ENCODE assay signal across 14 mouse cellular contexts in the genomic region with DNA sequence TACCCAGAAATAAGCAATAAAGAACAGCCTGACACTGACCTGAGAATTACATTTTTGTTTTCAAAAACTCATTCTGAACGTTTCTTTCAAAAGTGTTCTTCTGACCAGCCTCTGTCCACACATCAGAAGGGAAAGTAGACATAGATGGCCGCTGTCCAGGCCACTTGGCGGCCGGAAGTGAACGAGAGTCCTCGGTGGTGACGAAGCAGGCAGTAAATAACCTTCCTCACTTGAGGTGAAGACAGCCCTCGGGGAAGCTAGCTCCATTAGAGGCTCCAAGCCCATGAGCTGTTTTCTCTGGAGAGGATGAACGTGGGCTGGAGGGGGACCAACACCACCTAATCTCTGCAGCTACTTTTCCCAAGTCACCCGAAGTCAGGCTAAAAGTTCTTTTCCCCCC. TPM values are rescaled to one million over a fixed set of nuclear protein-coding genes. Genes with fewer than 3 reads are reported as not detected.
DNase-seq lines count a peak whose midpoint lies in the region; ATAC-seq and TF ChIP-seq lines count a peak whose summit lies in the region.
"Had no signal": no experiment of that assay in that cellular context is flagged by ENCODE, and none has a peak within 500 bp of the region (broad histone marks: within the 10 kb centered on the region; RNA-seq: fewer than 3 reads in every experiment).

No protein-coding gene starts in this region.

- no peaks in the 10 kb centered on the region for H3K27me3 ChIP-seq in kidney, adult 2 months (replicated peaks; ENCODE audit: control insufficient read depth, insufficient read depth, low read length)
- H3K27me3 ChIP-seq in forebrain, embryonic 12.5 days, result no peaks in the 10 kb centered on the region
- H3K27me3 ChIP-seq: CH12.LX had no signal

- peak; percentile 37 for DNase-seq in kidney, adult 2 months
- no peak for DNase-seq in kidney, adult 8-10 months
- DNase-seq in 3T3-L1 (ENCODE audit: low read depth, low spot score), result peak; percentile 98
- peak; percentile 36 to 57 for DNase-seq in gastrocnemius, adult 8-10 months (ENCODE audit: low spot score in 2 of 2)
- peak; percentile 56 to 77 for DNase-seq in heart, postnatal 14 days
- DNase-seq in cerebellum, postnatal 14 days, result no peak
- DNase-seq in natural killer cell, adult 2 months (ENCODE audit: low spot score in 2 of 2), result no peak
- DNase-seq: layer of hippocampus, postnatal 36 days; liver; thymus, postnatal 14 days had no signal

- intact Hi-C loops in heart, postnatal 14 days (cut with DNase I), result no loop called here

- no peak overlapping the region for H3K9ac ChIP-seq in forebrain, embryonic 12.5 days

- no peak overlapping the region for H3K27ac ChIP-seq in kidney, adult 2 months (ENCODE audit: insufficient read depth, low read depth, low read length)
- no peak overlapping the region for H3K27ac ChIP-seq in forebrain, embryonic 12.5 days

- 49% methylated on average over 10 of the region's 10 CpGs for WGBS in kidney, adult 2 months
- 88% methylated on average over 10 of the region's 10 CpGs for WGBS in forebrain, embryonic 12.5 days

- TF ChIP-seq CTCF in kidney, adult 2 months (conservative IDR thresholded peaks at IDR 0.05; ENCODE audit: insufficient read depth, insufficient read length, low read depth, low read length), result no peak

- no peak for ATAC-seq in forebrain, embryonic 12.5 days (ENCODE audit: low FRiP score)
- ATAC-seq: inflammation-experienced regulatory T-cells, adult 6 months had no signal

- no peak overlapping the region for H3K4me3 ChIP-seq in kidney, adult 2 months (ENCODE audit: insufficient read depth, low read depth, low read length)
- H3K4me3 ChIP-seq in forebrain, embryonic 12.5 days (replicated peaks), result no peak overlapping the region
- H3K4me3 ChIP-seq: erythroblast, embryonic 14.5 days had no signal

- no peak overlapping the region for H3K4me2 ChIP-seq in forebrain, embryonic 12.5 days

- no peaks in the 10 kb centered on the region for H3K36me3 ChIP-seq in kidney, adult 2 months (ENCODE audit: control insufficient read depth, insufficient read depth, low read length)
- H3K36me3 ChIP-seq in forebrain, embryonic 12.5 days (replicated peaks), result no peaks in the 10 kb centered on the region

- no peak for TF ChIP-seq POLR2A in kidney, adult 2 months (IDR thresholded peaks at IDR 0.05; ENCODE audit: low read depth, low read length)

- no peaks in the 10 kb centered on the region for H3K9me3 ChIP-seq in forebrain, embryonic 12.5 days

- H3K4me1 ChIP-seq in kidney, adult 2 months (ENCODE audit: control insufficient read depth, insufficient read depth, low read length), result no peaks in the 10 kb centered on the region
- peaks cover 25% of the 10 kb centered on the region for H3K4me1 ChIP-seq in forebrain, embryonic 12.5 days

RNA-seq across cellular contexts. Expression of a gene that starts 21.2 kb away (rescaled TPM):
- polyA plus RNA-seq in kidney, adult 2 months (2012; rRNA removed), result 2.7 and 3.4 TPM in 2 replicates
- total RNA-seq in gastrocnemius, adult 8-10 months (2022), result under 1 TPM in 2 of 4 experiments, not detected in 2; 0.07 to 0.08 TPM
- total RNA-seq in heart, postnatal 14 days (2021), result 10 to 100 TPM; 23.2 to 24.2 TPM
- 0.52 and 0.85 TPM in 2 replicates for polyA plus RNA-seq in forebrain, embryonic 12.5 days (2016; fragmentation: Nextera tagmentation; extraction: Ambion mirVana)
- total RNA-seq: CH12.LX had no signal

Comparison
In these comparisons a context has a peak if more than half of its experiments do, and no peak if none do; other contexts are left out.
1. DNase-seq: peak in kidney, adult 2 months (single experiment), 3T3-L1 (single experiment), gastrocnemius, adult 8-10 months (2 of 2) and heart, postnatal 14 days (2 of 2); none in kidney, adult 8-10 months (0 of 2), cerebellum, postnatal 14 days (0 of 2) and natural killer cell, adult 2 months (0 of 2).
2. RNA of a gene that starts 21.2 kb away (total RNA-seq): 23.2 to 24.2 TPM in heart, postnatal 14 days; 0.07 to 0.08 TPM in gastrocnemius, adult 8-10 months; every median in the first group is over 10 times any median in the second.